In genomic region chr7:19843561-19843960, GRCm38 (mm10) we compare ENCODE assay signal across 8 mouse cellular contexts. TPM values are rescaled to one million over a fixed set of nuclear protein-coding genes. Genes with fewer than 3 reads are reported as not detected.
DNase-seq lines count a peak whose midpoint lies in the region; ATAC-seq lines count a peak whose summit lies in the region.

No protein-coding gene starts in this region.

- ATAC-seq in common myeloid progenitor, adult 5-6 weeks (replicated peaks; ENCODE audit: low read depth, poor library complexity, severe bottlenecking), result peak; percentile 57
- peak; percentile 68 for ATAC-seq in liver, embryonic 11.5 days (replicated peaks; ENCODE audit: low FRiP score)

- H3K9me3 ChIP-seq in liver, embryonic 11.5 days (ENCODE audit: control insufficient read depth, low read length), result no peaks in the 10 kb centered on the region

- 4% methylated on average over 11 of the region's 11 CpGs for WGBS in liver, embryonic 11.5 days

- H3K4me2 ChIP-seq in liver, embryonic 11.5 days, result no peak overlapping the region

- H3K36me3 ChIP-seq in liver, embryonic 11.5 days (ENCODE audit: control insufficient read depth, insufficient read depth, low read length), result no peaks in the 10 kb centered on the region
- H3K36me3 ChIP-seq in splenic B cell, adult 2 months (ENCODE audit: control insufficient read depth, insufficient read depth, low read length, poor library complexity, severe bottlenecking), result no peaks in the 10 kb centered on the region

- H3K9ac ChIP-seq in liver, embryonic 11.5 days (ENCODE audit: low read depth, low read length), result no peak overlapping the region

- peaks cover 11% of the 10 kb centered on the region for H3K27me3 ChIP-seq in liver, embryonic 11.5 days (replicated peaks; ENCODE audit: control insufficient read depth, insufficient read depth, low read length)
- no peaks in the 10 kb centered on the region for H3K27me3 ChIP-seq in splenic B cell, adult 2 months (ENCODE audit: control insufficient read depth, insufficient read depth, low read length, poor library complexity, severe bottlenecking)

- H3K4me3 ChIP-seq in liver, embryonic 11.5 days (ENCODE audit: low read depth, low read length), result no peak overlapping the region

- DNase-seq in layer of hippocampus, adult 11-12 months (ENCODE audit: low spot score), result peak; percentile 73
- DNase-seq in layer of hippocampus, adult 9-10 months (ENCODE audit: low spot score), result no peak
- peak; percentile 51 for DNase-seq in gastrocnemius, postnatal 25 days
- peak; percentile 88 for DNase-seq in kidney, adult 18-20 months
- peak; percentile 78 for DNase-seq in liver, embryonic 11.5 days (ENCODE audit: low spot score)
- DNase-seq in monocyte, adult 2 months (ENCODE audit: low read depth in 1 of 2, low spot score in 2 of 2), result peak; percentile 27 to 59
- peak; percentile 84 for DNase-seq in splenic B cell, adult 2 months (ENCODE audit: low read depth, low spot score)

- H3K27ac ChIP-seq in liver, embryonic 11.5 days (ENCODE audit: low read depth, low read length), result no peak overlapping the region

- peaks cover 4% of the 10 kb centered on the region; the same call in 1 of the 2 replicates for H3K4me1 ChIP-seq in liver, embryonic 11.5 days (replicated peaks; ENCODE audit: control insufficient read depth, insufficient read depth, low read length)

RNA-seq across cellular contexts. Expression of gene Gm19345, which starts 8.2 kb away (rescaled TPM):
- not detected in 2 replicates for total RNA-seq in common myeloid progenitor, adult 5-6 weeks (2017)
- total RNA-seq in gastrocnemius, postnatal 25 days (2021), result not detected
- not detected in 2 replicates for polyA plus RNA-seq in liver, embryonic 11.5 days (2014; fragmentation: Nextera tagmentation; extraction: Ambion mirVana)

RNA-seq across cellular contexts. Expression of gene Ceacam16, which starts 17.5 kb away (rescaled TPM):
- not detected in 2 replicates for total RNA-seq in common myeloid progenitor, adult 5-6 weeks (2017)
- total RNA-seq in gastrocnemius, postnatal 25 days (2021), result not detected
- not detected in 2 replicates for polyA plus RNA-seq in liver, embryonic 11.5 days (2014; fragmentation: Nextera tagmentation; extraction: Ambion mirVana)

RNA-seq across cellular contexts. Expression of gene Bcl3, which starts 21.0 kb away (rescaled TPM):
- 1.6 and 2.4 TPM in 2 replicates for total RNA-seq in common myeloid progenitor, adult 5-6 weeks (2017)
- total RNA-seq in gastrocnemius, postnatal 25 days (2021), result 1 to 10 TPM; 1.2 TPM
- 5.4 and 7.0 TPM in 2 replicates for polyA plus RNA-seq in liver, embryonic 11.5 days (2014; fragmentation: Nextera tagmentation; extraction: Ambion mirVana)

RNA-seq across cellular contexts. Expression of gene Ceacam19, which starts 44.2 kb away (rescaled TPM):
- total RNA-seq in common myeloid progenitor, adult 5-6 weeks (2017), result not detected in 2 replicates
- total RNA-seq in gastrocnemius, postnatal 25 days (2021), result not detected
- not detected in 2 replicates for polyA plus RNA-seq in liver, embryonic 11.5 days (2014; fragmentation: Nextera tagmentation; extraction: Ambion mirVana)

RNA-seq across cellular contexts. Expression of gene Cblc, which starts 47.0 kb away (rescaled TPM):
- not detected in 2 replicates for total RNA-seq in common myeloid progenitor, adult 5-6 weeks (2017)
- not detected for total RNA-seq in gastrocnemius, postnatal 25 days (2021)
- polyA plus RNA-seq in liver, embryonic 11.5 days (2014; fragmentation: Nextera tagmentation; extraction: Ambion mirVana), result 1.4 TPM in 2 replicates
